Mouse (Mus musculus): ENCODE data around the gene Bfsp2. TPM values are rescaled to one million over a fixed set of nuclear protein-coding genes. Genes with fewer than 3 reads are reported as not detected.

The Bfsp2 gene
- total and polyA plus RNA-seq, 2 experiments, result 0.28 TPM; not detected in 1

DNA sequence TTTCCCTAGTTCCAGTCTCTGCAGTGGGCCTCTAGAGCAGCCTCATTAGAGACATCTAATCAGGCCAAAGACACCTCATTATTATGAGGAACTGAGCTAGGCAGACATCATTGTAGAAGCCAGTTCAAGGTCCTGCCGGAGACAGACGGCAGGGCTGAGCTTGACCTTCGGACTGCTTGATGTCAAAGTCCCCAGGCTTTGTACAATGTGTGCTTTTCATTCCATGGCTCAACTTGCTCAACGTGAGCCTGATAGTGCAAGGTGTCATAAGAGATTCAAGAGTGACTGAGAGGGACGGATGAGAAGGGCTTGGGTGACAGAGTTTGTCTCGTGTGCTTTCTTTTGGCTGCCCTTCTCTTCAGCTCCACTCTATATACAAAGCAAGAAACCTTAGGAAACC, 4.8 kb downstream of the Bfsp2 start:
- TF ChIP-seq CTCF (IDR thresholded peaks at IDR 0.05; ENCODE audit: low read depth, low read length) (no peak), POLR2A (IDR thresholded peaks at IDR 0.05; ENCODE audit: extremely low read depth, insufficient read depth, low read length) (no peak)
- Histone ChIP-seq H3K79me2 (ENCODE audit: control insufficient read depth, insufficient read depth, low read length) (no peaks in the 10 kb centered on the region), H3K27me3 (ENCODE audit: control insufficient read depth, insufficient read depth, low read length) (no peaks in the 10 kb centered on the region), H3K36me3 (ENCODE audit: control insufficient read depth, insufficient read depth, low read length) (no peaks in the 10 kb centered on the region), H3K4me1 (ENCODE audit: control insufficient read depth, insufficient read depth, low read length) (peaks cover 11% of the 10 kb centered on the region; the same call in 1 of the 2 replicates), H3K9ac (ENCODE audit: low read depth, low read length) (no peak overlapping the region), H3K4me3 (ENCODE audit: insufficient read depth, low read depth, low read length) (no peak overlapping the region), H3K27ac (replicated peaks; ENCODE audit: insufficient read depth, low read depth, low read length) (peak overlapping the region; percentile 90)
- WGBS, result 18% methylated on average over 6 of the region's 6 CpGs
- DNase-seq (ENCODE audit: extremely low read depth, low read depth, low spot score), result peak; percentile 96

- H3K9ac ChIP-seq (ENCODE audit: low read depth, low read length), result no peak overlapping the region
- H3K27ac ChIP-seq (replicated peaks; ENCODE audit: insufficient read depth, low read depth, low read length), result no peak overlapping the region
- 73% methylated on average over 13 of the region's 13 CpGs for WGBS
- peaks cover 11% of the 10 kb centered on the region; the same call in 1 of the 2 replicates for H3K4me1 ChIP-seq (ENCODE audit: control insufficient read depth, insufficient read depth, low read length)
- no peak for DNase-seq (ENCODE audit: extremely low read depth, low read depth, low spot score)
- no peaks in the 10 kb centered on the region for H3K36me3 ChIP-seq (ENCODE audit: control insufficient read depth, insufficient read depth, low read length)
- TF ChIP-seq CTCF (IDR thresholded peaks at IDR 0.05; ENCODE audit: low read depth, low read length) (no peak), POLR2A (IDR thresholded peaks at IDR 0.05; ENCODE audit: extremely low read depth, insufficient read depth, low read length) (no peak)
- H3K27me3 ChIP-seq (ENCODE audit: control insufficient read depth, insufficient read depth, low read length), result no peaks in the 10 kb centered on the region
- no peaks in the 10 kb centered on the region for H3K79me2 ChIP-seq (ENCODE audit: control insufficient read depth, insufficient read depth, low read length)
- H3K4me3 ChIP-seq (ENCODE audit: insufficient read depth, low read depth, low read length), result no peak overlapping the region
These were observed 6.1 kb downstream of the Bfsp2 start for GRCm38 (mm10) chr9:103473915-103474688.

DNA sequence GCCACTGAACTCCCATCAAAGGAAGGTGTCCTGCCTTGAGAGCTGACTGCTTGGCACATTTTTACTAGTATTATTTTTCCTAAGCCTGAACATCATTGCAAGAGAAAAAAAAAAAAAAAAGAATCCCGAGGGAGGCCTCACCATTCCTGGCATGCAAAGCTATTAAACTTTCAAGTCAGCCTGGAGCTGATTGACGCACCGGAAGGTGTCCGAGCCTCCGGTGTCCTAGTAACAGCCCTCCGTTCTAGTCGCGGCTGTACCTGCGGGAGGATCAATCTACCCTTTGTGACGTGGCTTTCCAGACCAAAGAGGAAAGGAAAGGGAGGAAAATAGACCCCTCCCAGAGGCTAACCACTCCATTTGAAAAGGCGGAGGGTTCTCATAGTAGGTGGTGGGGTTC, 8.4 kb downstream of the Bfsp2 start:
- TF ChIP-seq POLR2A (IDR thresholded peaks at IDR 0.05; ENCODE audit: extremely low read depth, insufficient read depth, low read length) (no peak), CTCF (IDR thresholded peaks at IDR 0.05; ENCODE audit: low read depth, low read length) (no peak)
- Histone ChIP-seq H3K27ac (replicated peaks; ENCODE audit: insufficient read depth, low read depth, low read length) (peak overlapping the region; percentile 83), H3K27me3 (ENCODE audit: control insufficient read depth, insufficient read depth, low read length) (no peaks in the 10 kb centered on the region), H3K79me2 (ENCODE audit: control insufficient read depth, insufficient read depth, low read length) (no peaks in the 10 kb centered on the region), H3K4me1 (ENCODE audit: control insufficient read depth, insufficient read depth, low read length) (peaks cover 11% of the 10 kb centered on the region; the same call in 1 of the 2 replicates), H3K4me3 (ENCODE audit: insufficient read depth, low read depth, low read length) (no peak overlapping the region), H3K36me3 (ENCODE audit: control insufficient read depth, insufficient read depth, low read length) (no peaks in the 10 kb centered on the region), H3K9ac (ENCODE audit: low read depth, low read length) (peak overlapping the region; percentile 61; the same call in 1 of the 2 replicates)
- no peak for DNase-seq (ENCODE audit: extremely low read depth, low read depth, low spot score)
- 35% methylated on average over 11 of the region's 11 CpGs for WGBS

- Histone ChIP-seq H3K79me2 (ENCODE audit: control insufficient read depth, insufficient read depth, low read length) (no peaks in the 10 kb centered on the region), H3K36me3 (ENCODE audit: control insufficient read depth, insufficient read depth, low read length) (no peaks in the 10 kb centered on the region), H3K9ac (ENCODE audit: low read depth, low read length) (no peak overlapping the region), H3K4me3 (ENCODE audit: insufficient read depth, low read depth, low read length) (no peak overlapping the region), H3K27ac (replicated peaks; ENCODE audit: insufficient read depth, low read depth, low read length) (no peak overlapping the region), H3K27me3 (ENCODE audit: control insufficient read depth, insufficient read depth, low read length) (no peaks in the 10 kb centered on the region), H3K4me1 (ENCODE audit: control insufficient read depth, insufficient read depth, low read length) (peaks cover 5% of the 10 kb centered on the region; the same call in 1 of the 2 replicates)
- 68% methylated on average over 5 of the region's 5 CpGs for WGBS
- no peak for DNase-seq (ENCODE audit: extremely low read depth, low read depth, low spot score)
- no peak for TF ChIP-seq POLR2A (IDR thresholded peaks at IDR 0.05; ENCODE audit: extremely low read depth, insufficient read depth, low read length)
- TF ChIP-seq CTCF (IDR thresholded peaks at IDR 0.05; ENCODE audit: low read depth, low read length), result peak; percentile 85
These were observed 10.7 kb downstream of the Bfsp2 start for GRCm38 (mm10) chr9:103469516-103469915.

DNA sequence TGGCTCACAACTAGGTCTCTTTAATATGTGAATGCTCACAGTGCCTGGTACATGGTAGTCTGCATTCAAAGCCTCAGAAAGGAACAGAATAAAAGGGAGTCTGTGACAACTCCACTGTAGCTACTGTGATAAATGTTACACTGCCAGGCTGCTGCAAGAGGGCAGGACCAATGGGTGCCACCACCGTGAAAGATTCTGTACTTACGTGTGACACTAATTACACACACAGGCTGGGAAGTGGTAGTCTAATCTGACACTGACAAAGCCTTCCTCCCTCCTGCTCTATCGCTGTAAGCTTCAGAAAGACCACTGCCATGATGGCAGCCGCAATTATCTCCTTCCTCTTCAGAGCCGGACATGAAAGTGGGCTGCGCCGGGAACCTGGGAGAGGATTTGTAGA, 11.3 kb downstream of the Bfsp2 start:
- Histone ChIP-seq H3K9ac (ENCODE audit: low read depth, low read length) (no peak overlapping the region), H3K79me2 (ENCODE audit: control insufficient read depth, insufficient read depth, low read length) (no peaks in the 10 kb centered on the region), H3K4me3 (ENCODE audit: insufficient read depth, low read depth, low read length) (no peak overlapping the region), H3K36me3 (ENCODE audit: control insufficient read depth, insufficient read depth, low read length) (no peaks in the 10 kb centered on the region), H3K27ac (replicated peaks; ENCODE audit: insufficient read depth, low read depth, low read length) (no peak overlapping the region), H3K4me1 (ENCODE audit: control insufficient read depth, insufficient read depth, low read length) (peaks cover 5% of the 10 kb centered on the region; the same call in 1 of the 2 replicates), H3K27me3 (ENCODE audit: control insufficient read depth, insufficient read depth, low read length) (no peaks in the 10 kb centered on the region)
- TF ChIP-seq POLR2A (IDR thresholded peaks at IDR 0.05; ENCODE audit: extremely low read depth, insufficient read depth, low read length) (no peak), CTCF (IDR thresholded peaks at IDR 0.05; ENCODE audit: low read depth, low read length) (no peak)
- DNase-seq (ENCODE audit: extremely low read depth, low read depth, low spot score), result no peak
- WGBS, result 82% methylated on average over 7 of the region's 7 CpGs

DNA sequence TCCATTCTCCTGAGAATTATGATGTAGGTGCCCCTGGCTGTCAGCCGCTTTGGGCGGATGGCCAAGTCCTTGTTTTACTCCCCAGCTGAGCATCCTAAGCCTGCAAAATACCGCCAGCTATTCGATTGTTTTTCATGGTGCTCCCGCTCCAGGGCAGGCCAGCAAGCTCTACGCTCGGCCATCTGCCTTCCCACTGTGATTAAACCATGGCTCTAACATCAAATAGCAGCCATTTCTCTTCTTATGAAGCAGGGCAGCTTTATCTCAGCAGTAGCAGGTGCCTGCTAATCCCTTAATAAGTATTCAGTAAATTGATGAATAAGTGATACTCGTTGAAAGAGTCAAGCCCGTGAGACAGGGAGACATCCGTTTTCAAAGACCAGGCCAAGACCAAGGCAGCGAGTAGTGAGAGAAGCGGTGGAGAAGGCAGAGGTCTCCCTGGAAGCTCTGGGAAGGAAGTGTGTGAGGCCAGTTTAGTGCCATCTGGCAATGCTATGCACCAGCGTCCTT, 14.5 kb downstream of the Bfsp2 start:
- DNase-seq (ENCODE audit: extremely low read depth, low read depth, low spot score), result no peak
- Histone ChIP-seq H3K36me3 (ENCODE audit: control insufficient read depth, insufficient read depth, low read length) (no peaks in the 10 kb centered on the region), H3K4me1 (ENCODE audit: control insufficient read depth, insufficient read depth, low read length) (no peaks in the 10 kb centered on the region), H3K27me3 (ENCODE audit: control insufficient read depth, insufficient read depth, low read length) (no peaks in the 10 kb centered on the region), H3K79me2 (ENCODE audit: control insufficient read depth, insufficient read depth, low read length) (no peaks in the 10 kb centered on the region), H3K4me3 (ENCODE audit: insufficient read depth, low read depth, low read length) (no peak overlapping the region), H3K27ac (replicated peaks; ENCODE audit: insufficient read depth, low read depth, low read length) (no peak overlapping the region), H3K9ac (ENCODE audit: low read depth, low read length) (no peak overlapping the region)
- WGBS, result 84% methylated on average over 13 of the region's 13 CpGs
- TF ChIP-seq CTCF (IDR thresholded peaks at IDR 0.05; ENCODE audit: low read depth, low read length) (no peak), POLR2A (IDR thresholded peaks at IDR 0.05; ENCODE audit: extremely low read depth, insufficient read depth, low read length) (no peak)
